Mouse (Mus musculus) liver, embryonic 12.5 days (tissue): ENCODE data around the gene Hoxd13. TPM values are rescaled to one million over a fixed set of nuclear protein-coding genes. Genes with fewer than 3 reads are reported as not detected.
A peak's percentile ranks its signal among the peaks of the same experiment; 100 is the strongest.

Experiments used
- ATAC-seq: fragments of 200-750 bp; cut with Nextera tagmentation; 2 replicates; pipeline ENCODE4 v1.8.0; 2017; ENCODE audit warnings: moderate number of reproducible peaks, mild to moderate bottlenecking, moderate library complexity
- H3K27ac ChIP-seq: fragments of 300-500 bp; sonication (generic); 2 replicates; pipeline ENCODE4 v1.5.1; 2016; ENCODE audit warnings: mild to moderate bottlenecking
- H3K27me3 ChIP-seq: fragments of 300-500 bp; sonication (generic); replicated peaks from 2 replicates; pipeline ENCODE4 v1.6.1; 2016; ENCODE audit warnings: mild to moderate bottlenecking, moderate library complexity
- H3K36me3 ChIP-seq: fragments of 300-500 bp; sonication (generic); 2 replicates; pipeline ENCODE4 v1.6.1; 2016; ENCODE audit warnings: mild to moderate bottlenecking, moderate library complexity
- H3K4me1 ChIP-seq: fragments of 300-500 bp; sonication (generic); 2 replicates; pipeline ENCODE4 v1.6.1; 2016
- H3K4me2 ChIP-seq: fragments of 300-500 bp; sonication (generic); 2 replicates; pipeline ENCODE4 v1.6.1; 2016; ENCODE audit warnings: mild to moderate bottlenecking, moderate library complexity
- H3K4me3 ChIP-seq: fragments of 300-500 bp; sonication (generic); 2 replicates; pipeline ENCODE4 v1.5.1; 2016; ENCODE audit warnings: mild to moderate bottlenecking, moderate library complexity
- H3K9ac ChIP-seq: fragments of 300-500 bp; sonication (generic); 2 replicates; pipeline ENCODE4 v1.6.1; 2016; ENCODE audit warnings: mild to moderate bottlenecking, moderate library complexity
- H3K9me3 ChIP-seq: fragments of 300-500 bp; sonication (generic); replicated peaks from 2 replicates; pipeline ENCODE4 v1.6.1; 2016; ENCODE audit warnings: mild to moderate bottlenecking, moderate library complexity
- WGBS: fragments of 180-500 bp; shearing (Covaris S2); methylation state at CpG from one replicate; pipeline ENCODE4 v1.1.7; 2016; ENCODE audit not compliant: insufficient replicate concordance; 5-methylcytosine and 5-hydroxymethylcytosine counted together
- polyA plus RNA-seq: library from polyadenylated mRNA; unstranded; fragments of >200 nt; fragmentation: Nextera tagmentation; extraction: Ambion mirVana; gene quantifications from 2 replicates; pipeline ENCODE4 v1.2.1, GENCODE M21; 2016

Gene Hoxd13
- polyA plus RNA-seq, 1 experiment from 2014 or later, result not detected

DNA sequence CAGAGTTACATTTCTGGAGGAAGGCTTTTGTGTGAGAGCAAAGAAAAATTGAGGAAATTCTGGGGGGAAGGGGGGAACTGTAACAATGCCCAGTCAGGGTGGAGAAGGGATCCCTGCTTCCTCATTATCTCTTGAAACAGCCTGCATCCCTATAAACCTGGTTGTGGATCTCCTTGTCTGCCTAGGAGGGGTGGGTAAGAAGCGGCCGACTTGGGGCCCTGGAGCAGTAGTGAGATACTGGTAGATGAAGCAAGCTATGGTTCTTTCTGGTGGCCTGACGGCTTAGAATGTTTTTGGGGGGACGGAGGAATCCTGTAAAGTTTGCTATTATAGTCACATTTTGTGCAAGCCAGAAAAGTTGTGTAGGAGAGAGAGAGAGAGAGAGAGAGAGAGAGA lies 25.3 kb downstream of the Hoxd13 start:
- no peak for ATAC-seq
- peaks cover 7% of the 10 kb centered on the region; the same call in 1 of the 2 replicates for H3K4me1 ChIP-seq
- H3K9me3 ChIP-seq, result no peaks in the 10 kb centered on the region
- H3K27me3 ChIP-seq, result peaks cover 98% of the 10 kb centered on the region
- H3K36me3 ChIP-seq, result no peaks in the 10 kb centered on the region
- no peak overlapping the region for H3K4me2 ChIP-seq
- H3K9ac ChIP-seq, result no peak overlapping the region
- WGBS, result 9% methylated on average over 4 of the region's 4 CpGs
- H3K27ac ChIP-seq, result no peak overlapping the region
- H3K4me3 ChIP-seq, result no peak overlapping the region

DNA sequence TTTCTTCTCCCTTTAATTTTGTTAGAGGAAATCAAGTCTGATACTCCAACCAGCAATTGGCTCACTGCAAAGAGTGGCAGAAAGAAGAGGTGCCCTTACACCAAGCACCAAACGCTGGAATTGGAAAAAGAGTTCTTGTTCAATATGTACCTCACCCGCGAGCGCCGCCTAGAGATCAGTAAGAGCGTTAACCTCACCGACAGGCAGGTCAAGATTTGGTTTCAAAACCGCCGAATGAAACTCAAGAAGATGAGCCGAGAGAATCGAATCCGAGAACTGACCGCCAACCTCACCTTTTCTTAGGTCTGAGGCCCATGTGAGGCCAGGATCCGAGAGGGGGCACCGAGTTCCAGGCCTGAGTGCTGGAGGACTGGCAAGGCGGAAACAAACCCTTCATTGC lies 26.0 kb downstream of the Hoxd13 start:
- Histone ChIP-seq H3K4me1 (peaks cover 9% of the 10 kb centered on the region; the same call in 1 of the 2 replicates), H3K4me3 (no peak overlapping the region), H3K36me3 (no peaks in the 10 kb centered on the region), H3K4me2 (no peak overlapping the region), H3K27ac (no peak overlapping the region), H3K9ac (no peak overlapping the region), H3K9me3 (no peaks in the 10 kb centered on the region), H3K27me3 (peaks cover 98% of the 10 kb centered on the region)
- ATAC-seq, result no peak
- WGBS, result 2% methylated on average over 16 of the region's 16 CpGs

DNA sequence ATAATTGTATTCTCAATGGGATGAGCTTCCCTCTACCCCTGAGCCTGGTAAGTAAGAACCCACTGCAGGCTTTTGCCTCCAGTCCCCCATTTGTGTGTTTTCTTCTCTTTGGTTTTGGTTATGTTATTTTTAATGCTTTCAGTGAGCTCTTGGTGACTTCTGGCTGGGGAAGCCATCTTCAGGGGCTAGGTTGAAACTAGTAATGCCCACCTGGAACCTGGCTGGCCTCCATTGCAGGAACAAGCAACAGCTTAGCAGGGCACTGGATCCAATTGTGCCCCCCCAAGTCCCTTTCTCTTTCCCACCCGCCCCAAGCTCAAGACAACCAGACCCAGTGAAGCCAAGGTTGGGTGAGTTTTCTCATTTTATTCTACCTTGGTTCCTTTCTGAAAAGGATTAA lies 27.3 kb downstream of the Hoxd13 start:
- H3K9ac ChIP-seq, result no peak overlapping the region
- ATAC-seq, result no peak
- 5% methylated on average over 1 of the region's 1 CpGs for WGBS
- no peak overlapping the region for H3K27ac ChIP-seq
- no peak overlapping the region for H3K4me2 ChIP-seq
- no peaks in the 10 kb centered on the region for H3K36me3 ChIP-seq
- no peaks in the 10 kb centered on the region for H3K9me3 ChIP-seq
- no peak overlapping the region for H3K4me3 ChIP-seq
- peaks cover 99% of the 10 kb centered on the region for H3K27me3 ChIP-seq
- H3K4me1 ChIP-seq, result peaks cover 9% of the 10 kb centered on the region; the same call in 1 of the 2 replicates

DNA sequence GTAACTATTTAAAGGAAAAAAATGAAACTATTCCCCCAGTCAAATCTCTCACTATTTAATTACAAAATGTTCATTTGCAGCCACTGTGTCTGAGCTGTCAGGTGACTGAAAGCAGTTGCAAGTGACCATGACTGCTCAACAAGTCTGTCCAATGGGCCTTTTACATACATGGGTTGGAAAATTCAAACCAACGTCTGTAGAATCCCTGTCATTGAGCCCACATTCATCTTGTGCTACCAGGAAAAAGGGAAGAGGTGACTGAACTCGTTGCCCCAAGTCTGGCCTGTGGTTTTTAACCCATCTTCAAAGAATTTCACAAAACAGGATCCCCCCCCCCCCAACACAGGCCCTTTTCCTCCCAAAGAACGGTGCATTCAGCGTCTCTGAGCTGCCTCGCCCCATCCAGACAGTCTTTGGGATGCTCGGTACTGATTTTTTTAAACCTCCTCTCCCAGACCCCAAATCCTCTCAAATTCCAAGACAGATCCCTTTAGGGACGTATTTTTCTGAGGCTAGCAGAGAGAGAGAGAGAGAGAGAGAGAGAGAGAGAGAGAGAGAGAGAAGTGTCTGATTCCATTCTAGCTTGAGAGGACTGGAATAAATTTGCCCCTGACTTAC lies 27.8 kb downstream of the Hoxd13 start:
- no peak for ATAC-seq
- Histone ChIP-seq H3K9ac (no peak overlapping the region), H3K27me3 (peaks cover 100% of the 10 kb centered on the region), H3K4me1 (peaks cover 9% of the 10 kb centered on the region; the same call in 1 of the 2 replicates), H3K9me3 (no peaks in the 10 kb centered on the region), H3K27ac (no peak overlapping the region), H3K4me3 (no peak overlapping the region), H3K4me2 (no peak overlapping the region), H3K36me3 (no peaks in the 10 kb centered on the region)
- WGBS, result 2% methylated on average over 7 of the region's 7 CpGs

DNA sequence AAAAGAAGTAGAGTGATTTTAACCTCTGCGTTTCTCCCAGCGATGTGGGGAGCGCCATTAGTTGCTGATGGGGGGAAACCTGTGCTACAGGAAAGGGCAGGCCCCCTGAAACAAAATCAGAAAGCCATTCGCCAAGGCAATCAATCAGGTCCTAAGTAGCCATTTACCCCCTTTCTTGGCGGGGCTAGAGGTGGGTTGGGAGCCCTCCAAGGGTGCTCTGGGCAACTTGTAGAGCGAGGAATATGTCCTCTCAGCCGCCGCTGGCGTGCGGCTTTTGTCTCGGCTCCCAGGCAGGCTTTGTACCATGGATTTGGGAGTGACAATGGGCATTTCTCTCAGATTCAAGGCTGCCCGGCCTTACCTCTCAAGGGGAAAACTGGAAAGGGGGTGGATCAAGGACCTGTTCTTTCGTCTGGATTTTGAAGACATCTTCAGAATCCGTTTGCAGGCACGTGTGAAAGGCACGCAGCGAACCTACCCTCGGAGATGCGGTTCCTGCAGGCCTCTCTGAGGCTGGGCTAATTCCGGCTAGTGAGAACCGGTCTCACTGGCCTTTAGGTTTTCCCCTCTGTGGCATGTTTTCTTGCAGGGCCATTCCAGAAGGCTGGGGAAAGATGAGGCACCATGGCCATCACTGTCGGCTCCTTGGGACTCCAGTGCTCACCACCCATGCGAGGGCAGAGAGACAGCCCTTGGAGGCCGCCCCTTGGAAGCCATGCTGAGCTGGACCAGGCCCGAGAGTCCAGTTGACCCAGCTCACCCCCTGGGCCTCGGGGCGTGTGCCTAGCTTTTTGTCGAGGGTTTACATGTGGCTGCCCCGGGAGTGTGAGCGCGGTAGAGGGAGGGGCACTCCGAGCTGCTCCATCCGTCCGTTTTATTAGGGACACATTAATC lies 28.6 kb downstream of the Hoxd13 start:
- H3K9ac ChIP-seq, result no peak overlapping the region

DNA sequence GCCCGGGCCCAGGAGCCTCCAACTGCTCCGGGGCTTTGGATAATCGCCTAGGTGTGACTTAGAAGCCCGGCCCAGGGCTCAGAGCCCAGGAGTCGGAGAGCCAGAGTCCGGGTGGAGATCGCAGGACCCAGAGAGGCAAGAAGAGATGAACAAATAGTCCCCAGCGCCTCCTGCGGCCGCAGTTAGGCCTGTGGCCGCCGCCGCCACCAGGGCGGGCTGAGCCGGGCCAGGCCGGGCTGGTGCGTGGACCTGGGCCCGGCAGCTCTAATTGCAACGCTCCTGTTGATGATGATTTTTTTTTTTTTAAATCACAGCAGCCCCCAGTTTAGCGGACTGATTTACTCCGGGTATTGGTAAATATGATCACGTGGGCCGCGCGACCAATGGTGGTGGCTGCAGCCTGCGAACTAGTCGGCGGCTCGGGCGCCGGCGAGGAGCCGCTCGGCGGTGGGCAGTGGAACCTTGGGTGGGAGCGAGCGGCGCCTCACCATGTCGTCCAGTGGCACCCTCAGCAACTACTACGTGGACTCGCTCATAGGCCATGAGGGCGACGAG lies 29.5 kb downstream of the Hoxd13 start, which contains the start of gene Hoxd9:
TSS of gene Hoxd9 (plus strand) at position 161 of the 555 bp plus-strand sequence.
- no peak within 1 kb of the TSS for H3K27ac ChIP-seq
- under 1% methylated on average over 43 of the region's 43 CpGs for WGBS

More for the DNA sequence above, 28.6 kb downstream of the Hoxd13 start:
- Histone ChIP-seq H3K4me3 (no peak overlapping the region), H3K4me2 (no peak overlapping the region), H3K4me1 (peaks cover 9% of the 10 kb centered on the region; the same call in 1 of the 2 replicates), H3K36me3 (no peaks in the 10 kb centered on the region), H3K27me3 (peaks cover 100% of the 10 kb centered on the region), H3K9me3 (no peaks in the 10 kb centered on the region), H3K27ac (no peak overlapping the region)
- 5% methylated on average over 34 of the region's 34 CpGs for WGBS
- no peak for ATAC-seq

DNA sequence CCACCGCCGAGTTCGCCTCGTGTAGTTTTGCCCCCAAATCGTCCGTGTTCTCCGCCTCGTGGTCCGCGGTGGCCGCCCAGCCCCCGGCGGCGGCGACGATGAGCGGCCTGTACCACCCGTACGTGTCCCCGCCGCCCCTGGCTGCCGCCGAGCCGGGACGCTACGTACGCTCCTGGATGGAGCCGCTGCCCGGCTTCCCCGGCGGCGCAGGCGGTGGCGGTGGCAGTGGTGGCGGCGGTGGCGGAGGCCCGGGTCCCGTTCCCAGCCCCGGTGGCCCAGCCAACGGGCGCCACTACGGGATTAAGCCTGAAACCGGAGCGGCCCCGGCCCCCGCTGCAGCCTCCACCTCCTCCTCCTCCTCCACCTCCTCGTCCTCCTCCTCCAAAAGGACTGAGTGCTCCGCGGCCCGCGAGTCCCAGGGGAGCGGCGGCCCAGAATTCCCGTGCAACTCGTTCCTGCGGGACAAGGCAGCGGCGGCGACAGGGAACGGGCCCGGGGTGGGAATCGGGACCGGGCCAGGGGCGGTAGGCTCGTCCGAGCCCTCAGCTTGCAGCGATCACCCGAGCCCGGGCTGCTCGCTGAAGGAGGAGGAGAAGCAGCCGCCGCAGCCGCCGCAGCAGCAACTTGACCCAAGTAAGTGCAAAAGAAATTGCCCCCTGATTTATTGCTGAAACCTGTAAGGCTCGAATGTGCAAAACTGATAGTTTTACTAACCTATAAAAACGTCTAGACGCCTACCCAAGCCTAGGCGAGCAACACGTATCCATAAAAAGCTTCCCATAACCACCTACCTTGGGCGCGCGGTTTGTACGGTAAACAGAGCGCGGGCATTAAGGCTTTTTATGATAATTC lies 30.3 kb downstream of the Hoxd13 start:
- WGBS, result 2% methylated on average over 64 of the region's 86 CpGs
- Histone ChIP-seq H3K36me3 (no peaks in the 10 kb centered on the region), H3K9me3 (no peaks in the 10 kb centered on the region), H3K27me3 (peaks cover 100% of the 10 kb centered on the region), H3K4me2 (peak overlapping the region; percentile 55), H3K4me3 (peak overlapping the region; percentile 35), H3K4me1 (peaks cover 9% of the 10 kb centered on the region; the same call in 1 of the 2 replicates), H3K9ac (no peak overlapping the region), H3K27ac (no peak overlapping the region)
- ATAC-seq, result no peak

More for the DNA sequence above, 29.5 kb downstream of the Hoxd13 start, which contains the start of gene Hoxd9:
- H3K9ac ChIP-seq, result no peak within 1 kb of the TSS
- ATAC-seq, result no peak; the same call in 1 of the 2 replicates
- H3K4me2 ChIP-seq, result peak within 1 kb of the TSS; percentile 55
- peaks cover 100% of the 10 kb centered on the region for H3K27me3 ChIP-seq
- H3K9me3 ChIP-seq, result no peaks in the 10 kb centered on the region
- H3K4me3 ChIP-seq, result peak within 1 kb of the TSS; percentile 35
- peaks cover 9% of the 10 kb centered on the region; the same call in 1 of the 2 replicates for H3K4me1 ChIP-seq
- H3K36me3 ChIP-seq, result no peaks in the 10 kb centered on the region

DNA sequence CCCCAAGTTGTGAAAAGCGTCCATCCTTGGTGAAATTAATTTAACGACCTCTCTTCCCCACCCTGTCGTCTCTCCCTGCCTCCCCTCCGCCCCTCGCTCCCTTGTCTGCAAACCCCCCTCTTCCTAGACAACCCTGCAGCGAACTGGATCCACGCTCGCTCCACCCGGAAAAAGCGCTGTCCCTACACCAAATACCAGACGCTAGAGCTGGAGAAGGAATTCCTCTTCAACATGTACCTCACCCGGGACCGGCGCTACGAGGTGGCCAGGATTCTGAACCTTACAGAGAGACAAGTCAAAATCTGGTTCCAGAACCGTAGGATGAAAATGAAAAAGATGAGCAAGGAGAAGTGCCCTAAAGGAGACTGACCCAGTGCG lies 30.9 kb downstream of the Hoxd13 start:
- Histone ChIP-seq H3K27ac (no peak overlapping the region), H3K9me3 (no peaks in the 10 kb centered on the region), H3K9ac (no peak overlapping the region), H3K36me3 (no peaks in the 10 kb centered on the region), H3K4me1 (peaks cover 9% of the 10 kb centered on the region; the same call in 1 of the 2 replicates), H3K27me3 (peaks cover 100% of the 10 kb centered on the region), H3K4me2 (no peak overlapping the region), H3K4me3 (no peak overlapping the region)
- WGBS, result 2% methylated on average over 17 of the region's 17 CpGs
- ATAC-seq, result no peak

DNA sequence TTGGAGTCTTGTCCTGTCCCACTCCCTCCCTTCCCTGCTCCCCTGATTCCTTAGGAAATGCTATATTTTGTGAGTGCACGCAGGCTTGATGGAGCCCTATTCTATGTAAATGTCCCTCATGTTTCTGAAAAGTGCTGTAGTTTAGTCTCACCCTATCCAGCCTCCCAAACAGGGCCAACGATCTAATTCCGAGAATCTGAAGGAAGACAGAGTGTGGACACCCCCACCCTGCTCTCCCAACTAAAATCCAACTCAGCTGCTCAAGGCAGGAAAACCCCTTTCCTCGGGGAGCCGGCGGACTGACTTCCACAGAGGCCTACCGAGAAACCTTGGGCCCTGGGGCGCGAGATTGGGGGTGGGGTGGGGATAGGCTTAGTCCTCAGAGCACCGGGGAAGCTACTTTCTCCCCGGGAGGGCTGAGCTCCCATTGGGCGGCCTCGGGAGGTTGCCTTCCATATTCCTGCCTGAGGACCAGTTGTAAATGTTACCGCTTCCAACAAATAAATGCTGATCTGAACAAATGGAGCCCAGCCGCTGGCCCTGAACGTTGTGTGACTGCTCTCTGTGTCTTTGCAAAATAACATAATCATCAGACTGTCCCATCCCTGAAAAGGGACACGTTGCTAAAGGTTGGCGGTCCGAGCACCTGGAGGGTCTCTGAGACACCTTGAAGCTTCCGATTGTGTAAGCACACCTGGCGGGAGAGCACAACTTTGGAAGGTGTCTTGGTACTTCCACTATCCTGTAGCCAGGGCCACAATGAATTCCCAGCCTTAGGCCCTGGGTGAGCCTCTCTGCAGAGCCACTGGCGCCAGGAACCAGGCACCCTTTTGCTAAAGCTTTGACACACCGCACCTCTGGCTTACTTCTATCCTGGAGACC lies 31.8 kb downstream of the Hoxd13 start:
- Histone ChIP-seq H3K27ac (no peak overlapping the region), H3K4me1 (peaks cover 13% of the 10 kb centered on the region; the same call in 1 of the 2 replicates), H3K27me3 (peaks cover 100% of the 10 kb centered on the region), H3K4me2 (no peak overlapping the region), H3K9me3 (no peaks in the 10 kb centered on the region), H3K36me3 (no peaks in the 10 kb centered on the region), H3K9ac (no peak overlapping the region), H3K4me3 (no peak overlapping the region)
- no peak for ATAC-seq
- WGBS, result 10% methylated on average over 23 of the region's 23 CpGs

DNA sequence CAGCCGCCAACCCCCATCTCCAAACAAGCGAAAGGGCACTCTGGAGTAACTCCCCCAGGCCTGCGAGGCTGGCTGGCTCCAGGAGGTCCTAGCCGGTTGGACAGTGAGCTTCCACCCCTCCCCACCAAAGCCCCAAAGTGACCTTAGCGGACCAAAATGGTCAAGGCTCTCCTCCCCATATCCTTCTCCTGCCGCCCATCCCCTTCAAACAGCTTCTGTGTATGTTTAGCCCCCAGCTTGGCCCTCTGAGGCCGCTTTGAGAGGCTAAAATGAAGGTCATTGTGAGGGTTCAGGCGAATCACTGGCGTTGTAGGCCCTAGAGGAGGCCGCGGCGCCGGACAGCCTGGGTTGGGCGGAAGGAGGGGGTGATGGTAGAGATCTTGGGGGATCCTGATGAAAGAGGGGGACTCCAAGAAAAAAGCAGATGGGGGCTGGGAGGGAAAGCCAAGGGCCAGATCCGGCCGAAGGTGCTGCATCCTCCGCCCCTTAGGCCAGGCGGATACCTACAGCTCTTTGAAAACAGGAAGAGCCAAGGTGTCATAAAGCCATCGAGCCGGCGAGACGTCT lies 32.5 kb downstream of the Hoxd13 start:
- Histone ChIP-seq H3K27ac (no peak overlapping the region), H3K4me2 (no peak overlapping the region), H3K27me3 (peaks cover 100% of the 10 kb centered on the region), H3K4me3 (no peak overlapping the region), H3K36me3 (no peaks in the 10 kb centered on the region), H3K9ac (no peak overlapping the region), H3K9me3 (no peaks in the 10 kb centered on the region), H3K4me1 (peaks cover 20% of the 10 kb centered on the region)
- WGBS, result 13% methylated on average over 22 of the region's 22 CpGs
- ATAC-seq, result no peak
